14 mouse cellular contexts compared by ENCODE assay signal in the genomic region with DNA sequence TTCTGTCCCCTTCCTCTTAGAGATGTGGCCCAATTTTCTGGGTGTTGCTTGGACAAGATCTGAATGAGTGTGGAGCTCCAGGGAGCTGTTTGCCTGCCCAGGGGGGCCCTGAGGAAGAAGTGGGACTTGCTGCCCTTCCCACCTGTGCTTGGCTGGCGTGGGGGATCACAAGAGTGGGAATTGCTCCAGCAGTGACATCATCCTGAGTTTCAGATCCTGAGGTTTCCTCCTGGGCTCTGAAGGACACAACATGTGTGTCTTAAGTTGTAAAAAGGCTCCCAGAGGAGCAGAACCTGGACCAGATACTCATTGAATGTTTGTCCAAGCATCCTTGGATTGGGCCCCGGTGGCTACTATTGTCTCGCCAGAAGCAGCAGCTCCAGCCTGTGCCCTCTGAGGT. TPM values are rescaled to one million over a fixed set of nuclear protein-coding genes. Genes with fewer than 3 reads are reported as not detected.
DNase-seq lines count a peak whose midpoint lies in the region; ATAC-seq lines count a peak whose summit lies in the region.
"Had no signal": no experiment of that assay in that cellular context is flagged by ENCODE, and none has a peak within 500 bp of the region (broad histone marks: within the 10 kb centered on the region; RNA-seq: fewer than 3 reads in every experiment).

No protein-coding gene starts in this region.

- intact Hi-C loops in left cerebral cortex, postnatal 36 days (cut with DNase I), result loop anchor here (5.0 kb wide), 1 partner anchor 70 kb away; no protein-coding TSS in a partner anchor
- intact Hi-C loops in gastrocnemius, postnatal 14 days (cut with DNase I; ENCODE audit: low total_unique reads), result no loop called here

- WGBS in embryonic facial prominence, embryonic 13.5 days, result 82% methylated on average over 3 of the region's 3 CpGs
- 91% methylated on average over 3 of the region's 3 CpGs for WGBS in midbrain, embryonic 10.5 days

- H3K9me3 ChIP-seq in embryonic facial prominence, embryonic 13.5 days, result no peaks in the 10 kb centered on the region
- H3K9me3 ChIP-seq in midbrain, embryonic 10.5 days (replicated peaks), result no peaks in the 10 kb centered on the region
- H3K9me3 ChIP-seq: stomach, embryonic 15.5 days had no signal

- H3K27me3 ChIP-seq in embryonic facial prominence, embryonic 13.5 days, result no peaks in the 10 kb centered on the region
- H3K27me3 ChIP-seq in midbrain, embryonic 10.5 days (ENCODE audit: low read depth, poor library complexity, severe bottlenecking), result 0 out of 2 replicates have a peak, but pooled peaks cover 10% of the 10 kb centered on the region
- H3K27me3 ChIP-seq: Patski; stomach, embryonic 15.5 days had no signal

- 0 out of 2 replicates have a peak overlapping the region, but pooled peaks have one; percentile 2 for H3K4me2 ChIP-seq in embryonic facial prominence, embryonic 13.5 days

- no peak overlapping the region for H3K4me3 ChIP-seq in embryonic facial prominence, embryonic 13.5 days
- peak overlapping the region; percentile 68; the same call in 1 of the 2 replicates for H3K4me3 ChIP-seq in midbrain, embryonic 10.5 days
- H3K4me3 ChIP-seq: megakaryocyte, embryonic 14.5 days; stomach, embryonic 15.5 days had no signal

- 0 out of 2 replicates have a peak, but pooled peaks cover 8% of the 10 kb centered on the region for H3K36me3 ChIP-seq in embryonic facial prominence, embryonic 13.5 days
- peaks cover 11% of the 10 kb centered on the region for H3K36me3 ChIP-seq in midbrain, embryonic 10.5 days
- H3K36me3 ChIP-seq: stomach, embryonic 15.5 days had no signal

- H3K27ac ChIP-seq in embryonic facial prominence, embryonic 13.5 days, result no peak overlapping the region
- H3K27ac ChIP-seq in midbrain, embryonic 10.5 days (replicated peaks), result no peak overlapping the region
- H3K27ac ChIP-seq: liver, embryonic 14.5 days; stomach, embryonic 15.5 days had no signal

- peak; percentile 36 to 45 for DNase-seq in left cerebral cortex, adult 18-20 months (ENCODE audit: low spot score in 2 of 2)
- DNase-seq in left cerebral cortex, postnatal 36 days (ENCODE audit: low spot score in 2 of 2), result no peak
- no peak for DNase-seq in midbrain, embryonic 10.5 days (ENCODE audit: low spot score)
- DNase-seq in right cerebral cortex, postnatal 14 days, result peak; percentile 32
- DNase-seq in gastrocnemius, postnatal 14 days, result no peak
- no peak for DNase-seq in yolk sac, embryonic 10.5 days (ENCODE audit: low spot score)
- DNase-seq in layer of hippocampus, adult 11-12 months (ENCODE audit: low spot score), result no peak
- DNase-seq: adrenal gland, postnatal 36 days; layer of hippocampus, postnatal 36 days had no signal

- peaks cover 19% of the 10 kb centered on the region for H3K4me1 ChIP-seq in embryonic facial prominence, embryonic 13.5 days
- H3K4me1 ChIP-seq in midbrain, embryonic 10.5 days, result peaks cover 36% of the 10 kb centered on the region

- H3K9ac ChIP-seq in embryonic facial prominence, embryonic 13.5 days, result no peak overlapping the region
- H3K9ac ChIP-seq: liver, embryonic 14.5 days; stomach, embryonic 15.5 days had no signal

- ATAC-seq in embryonic facial prominence, embryonic 13.5 days (ENCODE audit: insufficient number of reproducible peaks, insufficient read depth, low FRiP score, low TSS enrichment, low read depth), result no peak
- ATAC-seq: Patski had no signal

RNA-seq across cellular contexts. Expression of a gene that starts 43.4 kb away (rescaled TPM):
- total RNA-seq in left cerebral cortex, adult 18-20 months (2021), result 100 to 1,000 TPM; 239 to 243 TPM
- 100 to 1,000 TPM; 203 to 267 TPM for total RNA-seq in left cerebral cortex, postnatal 36 days (2021)
- polyA plus RNA-seq in embryonic facial prominence, embryonic 13.5 days (2015; fragmentation: Nextera tagmentation; extraction: Ambion mirVana), result 13.1 and 16.1 TPM in 2 replicates
- 26.4 and 42.7 TPM in 2 replicates for polyA plus RNA-seq in midbrain, embryonic 10.5 days (2016; fragmentation: Nextera tagmentation; extraction: Ambion mirVana)
- total RNA-seq in gastrocnemius, postnatal 14 days (2021), result 10 to 100 TPM; 23.7 to 57.8 TPM

Comparison
In these comparisons a context has a peak if more than half of its experiments do, and no peak if none do; other contexts are left out.
1. DNase-seq: peak in left cerebral cortex, adult 18-20 months (2 of 2) and right cerebral cortex, postnatal 14 days (single experiment); none in left cerebral cortex, postnatal 36 days (0 of 2), midbrain, embryonic 10.5 days (single experiment), gastrocnemius, postnatal 14 days (single experiment), yolk sac, embryonic 10.5 days (single experiment) and layer of hippocampus, adult 11-12 months (single experiment).